Mouse (Mus musculus): ENCODE measurements at regions not wholly inside any gene's neighbourhood (a gene's known extent, or its start where the extent isn't known, plus 50 kb on each side); places are given as distances from the start of the nearest gene placed in this dataset.

GRCm38 (mm10) chr10:25857954-25858616 is 220.0 kb upstream of the Gm9767 start:
- DNase-seq (ENCODE audit: low read depth), result no peak

DNA sequence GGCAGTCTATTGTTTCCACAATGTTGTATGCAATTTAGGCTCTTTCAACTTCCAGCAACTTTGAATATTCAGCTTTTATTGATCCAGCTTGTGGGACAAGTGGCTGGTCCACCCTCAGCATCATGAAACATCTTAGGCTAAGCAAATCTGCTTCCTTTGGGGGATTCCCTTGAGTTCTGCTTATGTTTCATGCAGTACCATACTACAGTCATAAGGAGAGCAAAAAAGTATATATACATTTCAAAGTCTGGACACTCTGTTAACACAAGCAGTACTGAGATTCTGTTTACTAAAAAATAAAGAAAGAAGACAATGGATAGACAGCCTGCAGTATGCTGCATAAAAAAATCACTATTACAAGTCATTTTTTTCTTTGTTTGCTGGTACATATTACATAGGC is 233.7 kb upstream of the Gm9767 start:
- no peak for DNase-seq (ENCODE audit: low read depth)

DNA sequence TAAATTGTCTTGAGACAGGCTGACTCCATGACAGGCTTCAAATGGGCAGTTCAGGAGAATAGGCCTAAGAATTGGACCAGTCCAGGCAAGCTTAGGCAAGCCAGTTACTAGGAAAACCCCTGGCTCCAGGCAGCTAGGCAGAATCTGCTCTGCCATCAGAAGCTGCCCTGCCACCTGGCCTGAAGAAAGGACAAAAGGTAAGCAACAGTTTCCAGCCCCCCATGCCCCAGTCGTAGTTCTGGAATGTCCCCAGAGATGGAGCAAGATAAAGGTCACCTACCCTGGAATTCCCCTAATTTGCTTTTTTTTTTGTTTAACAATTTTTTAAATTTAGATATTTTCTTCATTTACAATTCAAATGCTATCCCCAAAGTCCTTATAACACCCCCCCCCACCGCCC is 248.8 kb upstream of the Gm9767 start:
- no peak for DNase-seq (ENCODE audit: low read depth)

GRCm38 (mm10) chr10:25804223-25804622 is 268.2 kb upstream of the Smlr1 start:
- DNase-seq (ENCODE audit: low read depth), result no peak

GRCm38 (mm10) chr10:25801499-25801898 is 265.4 kb upstream of the Smlr1 start:
- DNase-seq (ENCODE audit: low read depth), result no peak

DNA sequence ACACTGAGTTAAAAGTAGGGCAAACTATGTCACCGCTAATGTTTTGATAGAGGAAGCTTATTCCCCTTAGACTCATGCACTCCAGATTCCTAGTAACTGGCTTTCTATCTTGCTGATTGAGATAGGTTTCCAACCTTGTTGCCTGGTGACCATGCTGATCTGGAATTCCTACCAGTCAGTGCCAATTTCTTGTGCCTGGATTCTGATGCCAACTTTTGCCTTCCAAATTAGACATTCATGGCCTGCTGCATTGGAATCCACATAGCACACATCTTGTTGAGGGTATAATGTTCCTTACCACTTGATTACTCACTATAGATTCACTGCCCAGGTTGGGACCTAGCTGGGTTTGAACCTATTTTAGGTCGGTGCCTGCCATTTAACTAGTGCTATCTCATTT is 262.8 kb upstream of the Smlr1 start:
- DNase-seq (ENCODE audit: low read depth), result no peak

- DNase-seq (ENCODE audit: low read depth), result no peak
These were observed 254.3 kb upstream of the Smlr1 start for GRCm38 (mm10) chr10:25790363-25790821.

GRCm38 (mm10) chr10:25788660-25789059 is 252.6 kb upstream of the Smlr1 start:
- DNase-seq (ENCODE audit: low read depth), result no peak

DNA sequence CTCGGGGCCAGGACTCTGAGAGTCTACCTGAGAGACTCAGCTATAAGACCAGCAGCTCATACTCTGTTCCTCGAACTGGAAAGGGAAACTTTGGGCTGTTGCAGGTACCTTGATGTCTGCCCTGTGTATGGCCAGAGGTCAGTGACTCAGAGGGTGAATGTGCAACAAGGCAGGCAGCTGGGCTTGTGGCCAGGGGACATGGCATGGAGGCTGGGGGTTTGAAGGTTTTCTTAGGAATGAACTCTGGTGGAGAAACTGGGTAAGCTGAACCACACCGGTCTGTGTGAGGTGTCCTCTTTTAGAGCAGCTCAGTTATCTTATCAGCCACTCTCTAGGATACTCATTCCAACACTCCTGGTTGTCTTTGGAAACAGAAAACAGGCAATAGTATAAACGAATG is 251.9 kb upstream of the Smlr1 start:
- DNase-seq (ENCODE audit: low read depth), result no peak

DNA sequence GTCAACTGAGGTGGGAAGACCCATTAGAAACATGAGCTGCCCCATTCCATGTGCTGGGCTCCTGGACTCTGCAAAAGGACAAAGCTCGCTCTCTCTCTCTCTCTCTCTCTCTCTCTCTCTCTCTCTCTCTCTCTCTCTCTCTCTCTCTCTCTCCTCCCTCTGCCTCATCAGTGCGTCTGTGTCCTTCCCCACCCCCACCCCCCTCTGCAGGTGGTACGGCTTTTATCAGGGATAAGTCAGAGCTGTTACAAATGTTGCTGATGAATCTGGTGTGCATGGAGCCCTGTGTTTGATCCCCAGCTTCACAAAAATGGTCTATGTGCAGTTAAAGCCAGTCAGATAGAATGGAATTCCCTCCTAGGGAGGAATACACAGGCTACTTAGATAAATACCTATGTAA is 247.8 kb upstream of the Smlr1 start:
- DNase-seq (ENCODE audit: low read depth), result no peak

DNA sequence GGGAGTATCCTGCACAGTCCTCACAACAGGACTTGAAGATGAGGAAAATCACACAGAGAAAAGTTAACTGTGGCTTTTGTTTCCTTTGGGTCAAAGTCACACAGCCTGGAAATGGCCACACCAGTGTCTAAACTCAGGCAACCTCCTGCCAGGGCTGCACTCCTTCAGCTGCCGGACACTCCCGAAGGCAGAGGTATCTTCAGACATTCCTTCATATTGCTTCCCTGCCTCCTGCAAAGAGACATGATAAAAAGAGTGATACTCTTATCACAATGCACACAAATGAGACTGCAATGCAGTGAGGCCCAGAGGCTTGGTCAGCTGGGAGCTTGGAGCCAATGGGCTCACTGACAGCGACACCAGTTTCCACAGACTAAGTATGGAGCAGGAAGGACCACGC is 243.4 kb upstream of the Smlr1 start:
- no peak for DNase-seq (ENCODE audit: low read depth)

DNA sequence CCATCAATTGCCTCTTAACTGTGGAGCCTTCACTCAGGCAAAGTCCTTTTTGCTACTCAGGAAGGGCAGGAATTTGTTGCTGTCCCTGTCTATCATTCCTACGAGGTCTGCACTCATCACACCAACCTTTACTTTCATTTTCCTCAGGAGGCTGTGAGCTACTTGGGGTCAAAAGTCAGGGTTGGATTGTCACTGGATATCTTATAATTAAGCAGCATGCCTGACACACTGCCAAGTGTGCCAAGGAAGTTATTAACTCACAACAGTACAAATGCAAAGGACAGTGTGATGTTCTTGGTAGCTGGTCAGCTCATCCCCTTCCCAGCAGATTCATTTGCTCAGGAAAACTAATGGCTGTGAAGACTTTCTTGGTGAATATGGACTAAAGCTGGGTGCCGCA is 241.7 kb upstream of the Smlr1 start:
- no peak for DNase-seq (ENCODE audit: low read depth)

DNA sequence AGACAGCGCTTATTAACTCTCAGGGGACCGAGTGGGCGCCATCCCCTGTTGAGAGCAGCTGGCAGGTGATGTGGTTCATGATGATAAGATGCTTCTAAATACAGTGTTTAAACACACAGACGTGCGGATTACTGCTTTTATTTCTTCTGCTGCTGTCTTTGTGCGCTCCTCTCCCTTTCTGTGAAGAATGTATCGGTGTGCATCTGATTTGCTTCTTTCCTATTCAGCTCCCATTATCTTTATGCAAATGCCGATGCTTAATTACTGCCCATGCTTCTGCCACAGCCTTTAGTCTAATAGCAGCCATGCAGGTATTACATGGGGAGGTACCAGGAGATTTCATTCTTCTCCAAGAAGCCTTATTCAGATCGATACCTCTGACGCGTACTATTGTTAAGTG is 240.6 kb upstream of the Smlr1 start:
- DNase-seq (ENCODE audit: low read depth), result no peak

DNA sequence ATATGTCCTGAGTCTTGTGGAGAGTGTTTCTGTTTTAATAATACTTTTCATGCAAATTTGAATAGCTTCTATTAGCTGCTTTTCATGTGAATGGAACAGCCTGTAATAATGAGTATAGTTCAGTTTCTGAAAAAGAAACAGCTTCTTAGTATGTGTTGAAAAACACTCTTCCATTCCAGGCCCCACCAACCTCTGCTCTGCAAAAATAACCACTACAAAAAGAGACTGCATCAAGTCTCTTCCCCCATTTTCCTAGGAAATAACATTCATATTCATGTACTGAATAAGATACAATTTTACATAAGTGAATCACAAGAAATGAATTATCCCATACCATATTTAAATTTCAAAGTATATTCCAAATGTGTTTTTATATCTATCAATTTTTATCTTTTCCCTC is 234.0 kb upstream of the Smlr1 start:
- DNase-seq (ENCODE audit: low read depth), result no peak

- no peak for DNase-seq (ENCODE audit: low read depth)
These were observed 232.4 kb upstream of the Smlr1 start for GRCm38 (mm10) chr10:25768456-25768855.

DNA sequence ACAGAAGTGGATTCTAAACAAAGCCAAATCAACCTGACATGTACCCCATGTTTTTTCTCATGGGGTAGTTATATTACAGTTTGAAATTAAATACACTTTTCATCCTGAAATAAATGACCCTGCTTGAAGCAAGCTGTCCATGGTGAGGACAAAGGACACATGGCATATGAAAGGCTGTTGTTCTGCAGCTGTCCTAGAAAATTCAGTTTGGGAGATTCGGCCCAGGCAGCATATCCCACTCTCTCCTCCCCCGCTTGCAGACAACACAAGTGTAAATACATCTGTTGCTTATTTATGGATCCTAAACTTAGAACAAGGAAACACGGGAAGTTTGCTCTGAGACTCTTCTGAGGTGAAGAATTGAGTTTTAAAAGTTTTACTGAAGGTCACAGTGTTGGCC is 218.2 kb upstream of the Smlr1 start:
- no peak for DNase-seq (ENCODE audit: low read depth)

DNA sequence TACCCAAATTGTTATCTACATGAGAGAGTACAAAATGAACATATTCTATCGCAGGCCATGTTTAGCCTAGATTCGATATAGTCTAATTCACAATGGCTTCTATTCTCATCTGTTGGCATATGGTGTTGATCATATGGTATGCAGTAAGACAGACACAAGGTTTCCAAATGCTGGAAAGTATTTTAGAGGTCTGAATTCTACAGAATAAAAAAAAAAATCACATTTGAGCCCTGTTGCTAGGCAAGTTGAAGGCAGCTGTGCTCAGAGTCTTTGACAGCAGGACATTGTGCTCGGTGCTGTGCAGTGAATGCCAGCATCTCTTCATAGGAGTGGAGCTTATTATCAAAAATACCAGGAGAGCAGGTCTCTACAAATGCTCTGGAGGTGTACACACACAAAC is 206.6 kb upstream of the Smlr1 start:
- DNase-seq (ENCODE audit: low read depth), result no peak

- DNase-seq (ENCODE audit: low read depth), result no peak
These were observed 204.9 kb upstream of the Smlr1 start for GRCm38 (mm10) chr10:25740956-25741355.

DNA sequence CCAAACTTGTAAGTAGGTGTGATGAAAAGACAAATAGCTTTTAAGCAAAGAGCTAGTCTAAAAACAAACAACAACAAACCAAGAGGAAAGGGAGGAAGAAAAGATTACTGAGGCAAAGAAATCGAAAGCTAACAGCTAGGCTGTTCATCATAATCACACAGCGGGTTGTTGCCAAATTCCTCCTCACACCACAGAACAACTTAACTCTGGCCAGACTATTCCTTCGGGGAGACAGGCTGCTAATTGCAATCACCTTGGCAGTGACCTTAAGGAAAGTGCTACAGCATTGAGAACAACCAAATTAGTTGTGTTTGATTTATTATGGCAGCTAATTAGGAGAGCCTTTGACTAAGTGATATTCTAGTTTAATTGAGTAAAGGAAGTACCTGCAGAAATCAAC is 194.4 kb upstream of the Smlr1 start:
- DNase-seq (ENCODE audit: low read depth), result no peak

GRCm38 (mm10) chr10:25723966-25724365 is 187.9 kb upstream of the Smlr1 start:
- DNase-seq (ENCODE audit: low read depth), result no peak

DNA sequence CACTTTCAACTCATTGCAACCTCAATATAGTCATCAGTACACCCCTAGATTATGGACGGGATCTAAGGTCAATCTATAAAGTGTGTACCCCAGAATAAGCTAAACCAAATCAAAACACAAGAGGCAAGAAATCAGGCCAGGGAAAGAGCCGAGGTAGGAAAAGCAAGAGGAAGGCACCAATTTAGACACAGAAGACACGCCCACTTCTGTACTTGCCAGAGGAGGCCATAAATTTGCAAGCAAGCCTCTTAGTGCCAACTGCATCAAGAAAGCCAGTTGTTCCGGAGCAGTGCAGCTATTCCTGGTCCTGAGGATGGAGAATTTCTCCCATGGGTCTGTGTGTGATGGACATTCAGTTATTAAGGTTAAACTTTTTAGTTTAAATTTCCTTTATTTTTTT is 179.7 kb upstream of the Smlr1 start:
- DNase-seq (ENCODE audit: low read depth), result no peak

DNA sequence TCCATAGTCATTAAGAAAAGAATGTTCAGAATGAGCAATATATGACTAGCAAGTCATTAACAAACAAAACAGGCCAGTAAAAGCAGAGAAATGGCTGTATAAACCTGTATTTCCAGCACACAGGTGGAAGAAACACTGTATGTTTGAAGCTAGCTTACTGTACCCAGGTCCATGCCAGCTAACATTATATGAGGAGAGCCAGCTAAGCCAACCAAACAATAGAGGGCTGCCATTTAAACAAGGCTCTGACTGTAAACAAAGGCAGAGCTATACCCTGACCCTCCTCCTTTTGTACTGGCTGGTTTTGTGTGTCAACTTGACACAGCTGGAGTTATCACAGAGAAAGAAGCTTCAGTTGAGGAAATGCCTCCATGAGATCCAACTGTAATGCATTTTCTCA is 178.6 kb upstream of the Smlr1 start:
- DNase-seq (ENCODE audit: low read depth), result no peak

DNA sequence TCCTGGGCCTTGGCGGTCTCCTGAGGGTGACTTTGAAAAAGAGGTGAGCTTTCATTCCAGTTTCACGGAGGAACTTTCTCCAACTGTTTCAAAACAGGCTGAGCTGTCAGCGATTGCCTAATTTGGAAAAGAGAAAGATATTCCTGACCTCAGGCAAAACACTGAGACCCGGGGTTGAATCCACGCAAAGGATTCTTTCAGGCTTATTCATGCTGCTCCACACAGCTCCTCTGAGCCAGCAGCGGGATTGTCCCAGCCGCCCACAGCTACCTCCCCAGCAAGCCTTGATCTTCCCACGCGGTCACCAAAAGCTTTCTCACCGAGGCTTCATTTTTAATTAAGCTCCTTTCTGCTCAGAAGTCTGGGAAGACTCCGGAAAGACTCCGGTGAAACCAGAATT is 178.0 kb upstream of the Smlr1 start:
- DNase-seq (ENCODE audit: low read depth), result no peak

- DNase-seq (ENCODE audit: low read depth), result no peak
These were observed 171.9 kb upstream of the Smlr1 start for GRCm38 (mm10) chr10:25707951-25708350.

GRCm38 (mm10) chr10:25702146-25702545 is 166.1 kb upstream of the Smlr1 start:
- DNase-seq (ENCODE audit: low read depth), result no peak
